In the genomic region with DNA sequence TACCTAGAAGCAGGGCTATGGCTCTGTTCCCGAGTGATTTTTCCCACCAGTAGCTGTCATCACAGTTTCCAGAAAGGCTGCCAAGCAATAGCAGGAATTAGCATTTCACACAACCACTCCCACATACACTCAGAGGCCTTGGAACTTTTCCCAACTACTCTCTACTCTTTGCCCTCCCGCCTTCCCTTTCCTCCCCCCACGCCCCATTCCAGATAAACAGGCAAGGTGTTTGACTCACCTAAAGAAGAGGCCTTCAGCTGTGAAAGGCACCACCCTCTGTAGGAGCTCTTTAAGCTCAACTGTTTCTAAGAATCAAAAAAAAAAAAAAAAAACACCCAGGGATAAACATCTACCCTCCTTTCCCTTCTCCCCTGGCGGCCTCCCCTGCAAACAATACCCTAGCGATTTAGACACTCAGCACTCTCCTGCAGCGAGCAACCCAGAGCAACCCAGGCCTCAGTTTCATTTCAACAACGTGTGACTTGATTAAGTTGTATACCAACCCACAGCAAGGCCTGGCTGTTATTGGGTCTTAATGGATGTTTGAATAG, we compare ENCODE assay signal across 8 mouse cellular contexts. TPM values are rescaled to one million over a fixed set of nuclear protein-coding genes. Genes with fewer than 3 reads are reported as not detected.
DNase-seq lines count a peak whose midpoint lies in the region; ATAC-seq and TF ChIP-seq lines count a peak whose summit lies in the region.

No protein-coding gene starts in this region.

- H3K27me3 ChIP-seq in kidney, embryonic 14.5 days (ENCODE audit: control insufficient read depth, insufficient read depth, low read length), result no peaks in the 10 kb centered on the region
- no peaks in the 10 kb centered on the region for H3K27me3 ChIP-seq in heart, embryonic 13.5 days (replicated peaks)
- H3K27me3 ChIP-seq in lung, embryonic 14.5 days (ENCODE audit: insufficient read depth, low read length), result no peaks in the 10 kb centered on the region

- peak; percentile 42 for DNase-seq in kidney, adult 18-20 months
- DNase-seq in ZHBTc4 (ENCODE audit: low read depth, low spot score), result peak; percentile 66
- DNase-seq in lung, embryonic 14.5 days, result peak; percentile 78
- DNase-seq in thymus, postnatal 25 days, result no peak
- no peak for DNase-seq in layer of hippocampus, adult 11-12 months (ENCODE audit: low spot score)

- no peak for TF ChIP-seq CTCF in lung, embryonic 14.5 days (IDR thresholded peaks at IDR 0.05; ENCODE audit: low read depth)

- WGBS in kidney, embryonic 14.5 days, result 34% methylated on average over 7 of the region's 7 CpGs
- WGBS in heart, embryonic 13.5 days, result 7% methylated on average over 7 of the region's 7 CpGs
- WGBS in lung, embryonic 14.5 days, result 23% methylated on average over 7 of the region's 7 CpGs

- H3K9me3 ChIP-seq in kidney, embryonic 14.5 days (ENCODE audit: control insufficient read depth, low read length), result no peaks in the 10 kb centered on the region
- no peaks in the 10 kb centered on the region for H3K9me3 ChIP-seq in heart, embryonic 13.5 days
- H3K9me3 ChIP-seq in lung, embryonic 14.5 days (ENCODE audit: low read depth, low read length), result no peaks in the 10 kb centered on the region

- H3K9ac ChIP-seq in kidney, embryonic 14.5 days (ENCODE audit: low read depth, low read length), result no peak overlapping the region
- H3K9ac ChIP-seq in heart, embryonic 13.5 days, result 0 out of 2 replicates have a peak overlapping the region, but pooled peaks have one; percentile 17
- 0 out of 2 replicates have a peak overlapping the region, but pooled peaks have one; percentile 8 for H3K9ac ChIP-seq in lung, embryonic 14.5 days

- H3K36me3 ChIP-seq in kidney, embryonic 14.5 days (ENCODE audit: control insufficient read depth, insufficient read depth, low read length), result no peaks in the 10 kb centered on the region
- no peaks in the 10 kb centered on the region for H3K36me3 ChIP-seq in heart, embryonic 13.5 days
- no peaks in the 10 kb centered on the region for H3K36me3 ChIP-seq in lung, embryonic 14.5 days (ENCODE audit: insufficient read depth)

- no peak for ATAC-seq in kidney, embryonic 14.5 days (ENCODE audit: low FRiP score, low TSS enrichment)
- peak; percentile 49; the same call in 1 of the 2 replicates for ATAC-seq in heart, embryonic 13.5 days (ENCODE audit: extremely low read depth, insufficient number of reproducible peaks, low FRiP score, low TSS enrichment)
- ATAC-seq in lung, embryonic 14.5 days (ENCODE audit: insufficient read depth), result peak; percentile 38; the same call in 1 of the 2 replicates
- ATAC-seq in monocyte, adult 5-6 weeks (replicated peaks; ENCODE audit: insufficient number of reproducible peaks, low FRiP score, low TSS enrichment, poor library complexity, severe bottlenecking), result no peak

- H3K27ac ChIP-seq in kidney, embryonic 14.5 days (ENCODE audit: low read depth, low read length), result no peak overlapping the region
- H3K27ac ChIP-seq in heart, embryonic 13.5 days (replicated peaks), result peak overlapping the region; percentile 86
- H3K27ac ChIP-seq in lung, embryonic 14.5 days (ENCODE audit: low read depth), result peak overlapping the region; percentile 38; the same call in 1 of the 2 replicates

- H3K4me1 ChIP-seq in kidney, embryonic 14.5 days (ENCODE audit: control insufficient read depth, insufficient read depth, low read length), result no peaks in the 10 kb centered on the region
- H3K4me1 ChIP-seq in heart, embryonic 13.5 days, result peaks cover 33% of the 10 kb centered on the region
- no peaks in the 10 kb centered on the region for H3K4me1 ChIP-seq in lung, embryonic 14.5 days (ENCODE audit: insufficient read depth)

- no peak overlapping the region for H3K4me3 ChIP-seq in kidney, embryonic 14.5 days (ENCODE audit: low read length)
- H3K4me3 ChIP-seq in heart, embryonic 13.5 days, result no peak overlapping the region
- no peak overlapping the region for H3K4me3 ChIP-seq in lung, embryonic 14.5 days (ENCODE audit: low read depth, low read length)

- no peak overlapping the region for H3K4me2 ChIP-seq in kidney, embryonic 14.5 days (replicated peaks; ENCODE audit: low read depth, low read length)
- H3K4me2 ChIP-seq in heart, embryonic 13.5 days, result peak overlapping the region; percentile 39
- H3K4me2 ChIP-seq in lung, embryonic 14.5 days, result no peak overlapping the region

RNA-seq across cellular contexts. Expression of gene Mrpl45, which starts 13.2 kb away (rescaled TPM):
- polyA plus RNA-seq in kidney, embryonic 14.5 days (2014; fragmentation: Nextera tagmentation; extraction: Ambion mirVana), result 58.4 and 64.8 TPM in 2 replicates
- polyA plus RNA-seq in heart, embryonic 13.5 days (2015; fragmentation: Nextera tagmentation; extraction: Ambion mirVana), result 51.7 and 56.7 TPM in 2 replicates
- polyA plus RNA-seq in lung, embryonic 14.5 days (2014; fragmentation: Nextera tagmentation; extraction: Ambion mirVana), result 46.0 and 48.1 TPM in 2 replicates
- 7.5 to 14.9 TPM (median 11.4 TPM) in 3 replicates for total RNA-seq in monocyte, adult 5-6 weeks (2017)

RNA-seq across cellular contexts. Expression of gene Npepps, which starts 21.9 kb away (rescaled TPM):
- polyA plus RNA-seq in kidney, embryonic 14.5 days (2014; fragmentation: Nextera tagmentation; extraction: Ambion mirVana), result 53.6 and 78.6 TPM in 2 replicates
- polyA plus RNA-seq in heart, embryonic 13.5 days (2015; fragmentation: Nextera tagmentation; extraction: Ambion mirVana), result 83.5 and 85.4 TPM in 2 replicates
- 70.7 and 76.2 TPM in 2 replicates for polyA plus RNA-seq in lung, embryonic 14.5 days (2014; fragmentation: Nextera tagmentation; extraction: Ambion mirVana)
- total RNA-seq in monocyte, adult 5-6 weeks (2017), result 23.9 to 35.9 TPM (median 24.2 TPM) in 3 replicates

RNA-seq across cellular contexts. Expression of gene Gpr179, which starts 49.6 kb away (rescaled TPM):
- polyA plus RNA-seq in kidney, embryonic 14.5 days (2014; fragmentation: Nextera tagmentation; extraction: Ambion mirVana), result 0.07 and 0.10 TPM in 2 replicates
- 0.03 and 0.04 TPM in 2 replicates for polyA plus RNA-seq in heart, embryonic 13.5 days (2015; fragmentation: Nextera tagmentation; extraction: Ambion mirVana)
- polyA plus RNA-seq in lung, embryonic 14.5 days (2014; fragmentation: Nextera tagmentation; extraction: Ambion mirVana), result 0.08 and 0.09 TPM in 2 replicates
- total RNA-seq in monocyte, adult 5-6 weeks (2017), result 0.29 to 0.39 TPM in 2 of 3 replicates, not detected in the other

Comparison
In these comparisons a context has a peak if more than half of its experiments do, and no peak if none do; other contexts are left out.
1. DNase-seq: peak in kidney, adult 18-20 months (single experiment), ZHBTc4 (single experiment) and lung, embryonic 14.5 days (single experiment); none in thymus, postnatal 25 days (single experiment) and layer of hippocampus, adult 11-12 months (single experiment).
2. ATAC-seq: peak in heart, embryonic 13.5 days (single experiment) and lung, embryonic 14.5 days (single experiment); none in kidney, embryonic 14.5 days (single experiment) and monocyte, adult 5-6 weeks (single experiment).